Mouse (Mus musculus): ENCODE measurements around the gene Psg28.

DNA sequence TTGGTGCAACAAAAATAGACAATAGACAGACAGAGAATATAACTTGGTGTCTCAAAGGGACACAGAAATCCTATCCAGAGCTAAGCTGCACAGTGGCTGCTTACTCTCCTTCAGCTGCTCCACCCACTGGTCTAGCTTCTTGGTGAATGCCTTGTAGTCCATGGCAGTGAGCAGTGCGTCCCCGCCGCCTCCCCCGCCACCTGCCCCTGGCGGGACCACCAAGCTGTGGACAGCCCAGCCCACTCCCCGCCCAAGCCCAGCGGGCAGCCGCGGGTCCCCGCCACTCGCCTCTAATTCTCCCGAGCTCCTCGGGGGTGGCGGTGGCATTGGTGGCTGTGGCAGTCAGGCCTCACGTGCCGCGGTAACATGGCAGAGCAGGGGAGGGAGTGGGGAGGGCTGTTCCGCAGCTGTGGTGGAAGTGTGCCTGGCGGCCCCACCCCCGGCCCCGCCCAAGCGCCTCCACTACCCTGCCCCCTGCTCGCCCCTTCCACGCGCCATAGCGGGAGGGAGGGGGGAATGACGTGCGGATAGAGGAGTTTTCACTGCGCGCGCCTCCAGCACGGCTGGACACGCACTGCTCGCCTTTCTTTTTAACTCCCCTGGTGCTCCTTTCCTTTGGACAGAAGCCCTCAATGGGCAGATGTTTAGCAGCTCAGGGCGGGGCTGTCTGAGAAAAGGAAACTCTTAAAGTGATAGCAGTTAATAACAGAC, 29.2 kb downstream of the Psg28 start:
- no peak for TF ChIP-seq POLR2A (IDR thresholded peaks at IDR 0.05; ENCODE audit: insufficient read depth, low read depth, low read length)
- no peak for TF ChIP-seq CTCF (IDR thresholded peaks at IDR 0.05)
- TF ChIP-seq EP300 (IDR thresholded peaks at IDR 0.05; ENCODE audit: insufficient read depth, low read depth, low read length) = no peak
